Mouse (Mus musculus): Measurements from ENCODE around the gene Grxcr1. TPM values are rescaled to one million over a fixed set of nuclear protein-coding genes. Genes with fewer than 3 reads are reported as not detected.

Gene Grxcr1
- total RNA-seq, 1 experiment from 2014 or later, result not detected

- DNase-seq, result no peak
Measured at GRCm38 (mm10) chr5:68093085-68093484, 61.5 kb downstream of the Grxcr1 start.

- no peak for DNase-seq
Measured at GRCm38 (mm10) chr5:68097665-68098624, 66.3 kb downstream of the Grxcr1 start.

- DNase-seq, result no peak
Measured at GRCm38 (mm10) chr5:68112430-68113036, 80.9 kb downstream of the Grxcr1 start.

- no peak for DNase-seq
Measured at GRCm38 (mm10) chr5:68120880-68121279, 89.2 kb downstream of the Grxcr1 start.

- DNase-seq, result no peak
Measured at GRCm38 (mm10) chr5:68122883-68123282, 91.2 kb downstream of the Grxcr1 start.

- DNase-seq, result no peak
Measured at GRCm38 (mm10) chr5:68125478-68125877, 93.8 kb downstream of the Grxcr1 start.

- DNase-seq, result peak; percentile 15
Measured at GRCm38 (mm10) chr5:68128421-68128820, 96.8 kb downstream of the Grxcr1 start.

- DNase-seq, result no peak
Measured at GRCm38 (mm10) chr5:68128821-68129608, 97.4 kb downstream of the Grxcr1 start.

- DNase-seq, result no peak
Measured at GRCm38 (mm10) chr5:68146818-68147217, 115.2 kb downstream of the Grxcr1 start.

- DNase-seq, result no peak
Measured at GRCm38 (mm10) chr5:68149946-68150345, 118.3 kb downstream of the Grxcr1 start.

GRCm38 (mm10) chr5:68150347-68151043 is 118.9 kb downstream of the Grxcr1 start:
- DNase-seq, result no peak

GRCm38 (mm10) chr5:68162503-68162902 is 130.9 kb downstream of the Grxcr1 start:
- DNase-seq, result no peak

GRCm38 (mm10) chr5:68165954-68166353 is 134.3 kb downstream of the Grxcr1 start:
- DNase-seq, result no peak

Other genes with a start within 250 kb of the Grxcr1 start
- gene Atp8a1, start 184.4 kb upstream of the Grxcr1 start, total RNA-seq (2021), result 20.6 and 25.9 TPM in 2 replicates
- not detected in 2 replicates for gene Gm5108, start 90.2 kb upstream of the Grxcr1 start, total RNA-seq (2021)
- not detected in 2 replicates for gene Gm21905, start 85.4 kb upstream of the Grxcr1 start, total RNA-seq (2021)